Mouse (Mus musculus) frontal cortex, postnatal 14 days (tissue): ENCODE results near the gene Stac2.

Source experiments
- DNase-seq, 2 experiments: peaks; one replicate each; pipeline ENCODE4 v3.0.0; 2022; ENCODE audit warnings: low spot score in 2 of 2

Gene Stac2

DNA sequence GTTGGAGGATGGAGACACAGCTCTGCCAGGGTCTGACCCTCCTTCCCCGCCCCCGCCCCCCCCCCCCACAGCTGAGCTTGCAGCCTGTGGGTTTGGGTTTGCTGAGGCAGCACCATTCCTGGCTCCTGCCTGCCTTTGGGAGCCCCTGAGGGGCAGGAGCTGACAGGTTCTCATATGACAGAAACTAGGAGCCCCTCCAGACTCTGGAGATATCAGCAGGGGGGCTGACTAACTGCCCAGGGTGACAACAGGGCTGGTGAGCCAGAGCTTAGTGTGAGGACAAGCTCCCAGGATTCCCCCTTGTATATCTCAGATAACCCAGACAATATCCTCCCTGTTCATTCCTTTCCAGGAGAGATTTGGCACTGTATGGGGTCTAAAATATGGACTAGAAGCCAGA, 2.3 kb downstream of the Stac2 start:
- DNase-seq, result no peak

DNA sequence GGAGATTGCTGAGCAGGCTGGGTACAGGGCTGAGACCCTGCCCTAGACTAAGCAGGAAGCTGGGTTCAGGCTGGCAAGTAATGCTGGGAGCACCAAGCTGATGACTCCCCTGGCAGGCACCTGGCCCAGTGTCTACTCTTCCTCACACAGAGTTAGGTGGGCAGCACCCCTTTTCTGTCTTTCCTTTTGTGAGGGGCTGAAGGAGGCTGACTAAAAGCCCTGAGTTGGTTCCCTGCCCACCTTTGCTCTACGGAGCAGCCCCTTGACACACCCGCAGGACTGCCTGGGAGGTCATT, 2.8 kb downstream of the Stac2 start:
- DNase-seq, result no peak

DNA sequence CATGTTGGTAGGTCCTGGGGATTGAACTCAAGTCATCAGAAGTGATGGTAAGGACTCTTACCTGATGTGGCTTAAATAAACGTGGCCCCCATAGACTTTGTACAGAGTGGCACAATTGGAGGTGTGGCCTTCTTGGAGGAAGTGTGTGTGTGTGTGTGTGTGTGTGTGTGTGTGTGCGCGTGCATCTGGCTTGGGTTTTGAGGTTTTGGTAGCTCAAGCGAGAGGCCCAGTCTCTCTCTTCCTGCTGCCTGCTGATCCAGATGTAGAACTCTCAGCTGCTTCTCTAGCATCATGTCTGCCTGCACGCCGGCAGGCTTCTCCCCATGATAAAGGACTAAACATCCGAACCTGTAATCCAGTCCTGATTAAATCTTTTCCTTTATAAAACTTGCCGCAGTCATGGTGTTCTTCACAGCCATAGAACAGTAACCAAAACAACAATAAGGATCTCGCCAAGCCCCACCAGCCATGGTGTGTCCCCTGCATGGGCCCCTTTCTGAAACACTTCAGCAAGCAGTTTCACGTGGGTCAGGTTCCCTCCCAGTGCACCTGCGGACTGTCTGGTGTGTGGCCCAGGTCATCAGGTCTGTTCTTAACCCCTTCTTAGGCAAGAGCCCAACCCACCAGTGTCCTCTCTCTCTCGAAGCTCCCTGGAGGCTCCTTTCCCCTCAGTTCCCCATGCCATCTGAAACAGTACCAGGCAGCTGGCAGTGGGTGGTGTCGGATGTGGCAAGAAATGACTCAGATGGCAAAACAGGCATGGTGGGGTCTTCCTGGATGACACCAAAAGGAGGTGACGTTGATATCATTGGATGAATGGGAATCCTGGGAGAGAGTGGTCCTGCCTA, 3.4 kb downstream of the Stac2 start:
- DNase-seq, result no peak

DNA sequence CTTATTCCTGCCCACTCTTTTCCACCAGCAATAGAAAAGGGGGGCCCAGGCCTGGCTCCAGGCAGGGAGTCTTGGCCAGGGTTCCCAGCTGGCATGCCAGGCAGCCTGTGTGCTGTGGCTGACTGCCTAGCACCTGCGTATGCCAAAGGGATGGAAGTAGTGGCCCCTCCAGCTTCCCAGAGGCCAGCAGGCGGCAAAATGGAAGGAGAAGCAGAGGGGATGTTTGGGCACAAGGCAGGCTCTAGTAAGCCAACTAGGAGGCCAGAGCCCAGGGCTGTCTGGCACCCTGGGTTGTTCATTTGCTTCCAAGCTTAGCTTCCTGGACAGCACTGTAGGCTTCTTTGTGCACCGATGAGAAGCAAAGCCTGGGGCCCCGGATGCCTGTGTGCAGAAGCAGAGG, 5.5 kb downstream of the Stac2 start:
- DNase-seq, result no peak

DNA sequence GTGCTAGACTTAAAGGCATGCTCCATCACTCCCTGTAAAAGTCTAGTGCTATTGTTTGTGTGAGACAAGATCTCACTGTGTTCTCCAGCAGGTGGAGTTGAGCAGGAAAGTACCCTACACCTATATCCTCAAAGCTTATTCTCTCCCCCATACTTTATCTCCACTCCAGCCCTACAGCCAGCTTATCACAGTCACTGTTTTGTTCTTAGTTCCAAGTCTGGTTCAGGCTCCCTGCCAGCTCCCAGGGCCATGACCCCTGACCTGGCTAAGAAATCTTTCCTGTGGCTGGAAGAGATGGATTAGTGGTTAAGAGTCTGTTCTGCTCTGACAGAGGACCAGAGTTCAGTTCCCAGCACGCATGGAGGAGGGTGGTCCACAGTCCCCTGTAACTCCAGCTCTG, 6.8 kb downstream of the Stac2 start:
- no peak for DNase-seq

DNA sequence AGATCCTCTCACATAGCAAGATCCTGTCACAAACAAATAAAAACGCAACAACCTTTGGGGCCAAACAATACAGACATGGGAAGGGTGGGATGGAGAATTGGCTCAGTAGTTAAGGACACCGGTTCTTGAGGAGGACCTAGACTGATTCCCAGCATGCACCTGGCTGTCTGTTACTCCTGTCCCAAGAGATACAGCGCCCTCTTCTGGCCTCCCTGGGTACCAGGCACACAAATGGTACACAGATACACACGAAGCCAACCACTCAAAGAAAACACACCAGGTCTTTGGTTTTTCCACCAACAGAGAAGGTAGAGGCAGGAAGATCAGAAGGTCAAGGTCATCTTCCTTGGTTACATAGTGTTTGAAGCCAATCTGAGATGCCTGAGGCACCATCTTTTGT, 7.7 kb downstream of the Stac2 start:
- DNase-seq, result no peak

DNA sequence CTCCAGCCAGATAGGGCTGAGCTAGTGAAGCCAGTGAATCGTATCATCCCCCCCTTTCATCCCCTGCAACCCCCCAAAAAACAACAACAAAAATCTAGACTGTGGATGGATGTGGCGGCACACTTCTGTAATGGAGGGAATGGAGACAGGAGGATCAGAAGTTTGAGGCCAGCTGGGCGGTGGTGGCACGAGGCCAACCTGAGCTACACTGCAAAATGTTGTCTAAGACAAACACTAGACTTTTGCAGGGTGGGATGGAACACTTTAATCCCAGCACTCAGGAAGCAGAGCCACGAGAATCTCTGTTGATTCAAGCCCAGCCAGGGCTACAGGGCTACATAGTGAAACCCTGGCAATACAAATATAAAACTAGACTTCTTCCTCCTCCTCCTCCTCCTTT, 9.2 kb downstream of the Stac2 start:
- DNase-seq, result no peak

DNA sequence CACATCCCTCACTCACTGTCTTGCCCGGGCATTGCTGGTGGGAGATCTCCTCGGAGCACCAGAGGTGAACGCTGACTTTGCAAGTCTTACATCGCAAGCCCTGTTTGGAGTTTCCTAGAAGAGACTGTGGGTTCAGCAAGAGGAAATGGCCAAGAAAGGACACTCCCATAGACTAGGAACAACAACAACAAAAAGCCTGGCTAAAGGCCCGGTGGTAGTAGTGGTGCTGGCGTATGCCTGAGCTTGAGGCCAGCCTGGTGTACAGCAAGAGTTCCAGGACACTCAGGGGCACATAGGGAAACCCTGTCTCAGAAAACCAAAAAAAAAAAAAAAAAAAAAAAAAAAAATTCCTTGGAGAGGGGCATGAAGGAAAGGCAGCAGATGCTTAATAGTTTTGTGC, 10.5 kb downstream of the Stac2 start:
- DNase-seq, result no peak

DNA sequence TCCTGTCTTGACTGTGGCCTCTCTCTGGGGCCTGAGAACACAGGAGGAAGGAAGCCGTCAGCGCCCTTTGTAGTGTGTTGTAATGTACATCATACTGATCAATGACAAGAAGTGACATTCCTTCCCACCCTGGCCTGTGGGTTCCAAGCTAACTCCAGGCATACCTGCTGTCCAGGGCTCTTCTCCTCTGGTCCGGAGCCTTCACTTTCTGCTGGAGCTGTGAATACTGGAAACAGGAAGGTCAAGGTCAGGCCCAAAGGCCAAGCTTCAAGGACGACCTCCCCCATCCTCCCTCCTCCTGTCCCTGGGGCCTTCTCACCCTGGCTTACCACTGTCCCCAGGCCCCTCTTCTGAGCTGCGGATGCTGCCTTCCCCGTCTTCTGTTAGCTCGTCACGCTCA, 12.3 kb downstream of the Stac2 start:
- DNase-seq, result no peak

DNA sequence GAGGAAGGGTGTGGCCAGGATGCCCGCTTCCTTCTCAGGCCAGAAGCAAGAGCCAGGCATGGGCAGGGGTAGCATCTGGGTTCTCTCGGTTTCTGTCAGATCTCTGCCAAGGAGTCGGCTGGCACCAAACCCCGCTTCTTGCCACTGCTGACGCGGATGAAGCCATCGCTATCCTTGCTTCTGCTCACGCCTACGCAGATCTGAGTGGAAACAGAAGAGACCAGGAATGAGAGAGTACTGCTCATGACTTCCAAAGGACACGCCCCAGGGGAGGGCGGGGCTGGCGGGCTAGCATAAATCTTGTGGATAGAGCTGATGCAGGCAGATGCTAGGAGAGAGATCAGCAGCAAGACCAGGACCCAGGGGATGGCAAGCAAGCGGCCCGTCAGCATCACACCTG, 15.4 kb downstream of the Stac2 start:
- no peak for DNase-seq

DNA sequence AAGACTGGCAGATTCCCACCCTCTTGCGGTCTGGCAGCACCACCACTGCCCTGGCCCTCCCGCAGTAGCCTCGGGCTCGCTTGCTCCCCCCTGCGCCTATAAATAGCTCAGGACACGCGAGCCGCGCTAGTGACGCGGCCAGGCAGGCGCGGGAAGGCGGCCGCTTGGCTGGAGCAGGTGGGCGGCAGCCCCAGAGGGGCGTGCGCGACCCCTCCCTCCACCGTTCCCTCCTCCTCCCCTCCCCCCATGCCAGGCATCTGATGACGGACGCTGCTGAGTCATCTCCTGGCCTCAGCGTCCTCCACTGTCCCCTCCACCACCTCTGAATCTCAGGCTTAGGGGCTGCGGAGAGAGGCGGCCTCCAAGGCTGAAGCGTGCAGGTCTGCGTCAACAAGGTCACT, 17.3 kb downstream of the Stac2 start:
- no peak for DNase-seq

DNA sequence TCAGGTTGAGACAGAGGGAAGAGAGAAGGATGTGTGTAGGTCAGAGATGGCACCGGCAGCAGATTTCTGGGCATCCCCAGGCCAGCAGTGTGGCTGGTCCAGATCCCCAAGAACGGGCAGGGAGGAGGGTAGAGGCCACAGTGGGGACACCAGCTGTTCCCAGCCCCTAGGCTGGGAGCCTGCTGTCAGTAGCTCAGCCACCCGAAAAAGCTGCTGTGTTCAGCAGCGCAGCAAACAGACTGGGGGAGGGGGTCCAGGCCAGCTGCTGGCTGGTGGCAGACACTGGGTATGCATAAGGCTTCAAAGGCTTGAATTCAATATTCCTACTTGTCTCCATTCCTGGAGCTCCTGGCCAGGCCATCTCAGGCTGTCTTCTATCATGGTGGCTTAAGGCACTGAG, 18.4 kb downstream of the Stac2 start:
- DNase-seq, result no peak

DNA sequence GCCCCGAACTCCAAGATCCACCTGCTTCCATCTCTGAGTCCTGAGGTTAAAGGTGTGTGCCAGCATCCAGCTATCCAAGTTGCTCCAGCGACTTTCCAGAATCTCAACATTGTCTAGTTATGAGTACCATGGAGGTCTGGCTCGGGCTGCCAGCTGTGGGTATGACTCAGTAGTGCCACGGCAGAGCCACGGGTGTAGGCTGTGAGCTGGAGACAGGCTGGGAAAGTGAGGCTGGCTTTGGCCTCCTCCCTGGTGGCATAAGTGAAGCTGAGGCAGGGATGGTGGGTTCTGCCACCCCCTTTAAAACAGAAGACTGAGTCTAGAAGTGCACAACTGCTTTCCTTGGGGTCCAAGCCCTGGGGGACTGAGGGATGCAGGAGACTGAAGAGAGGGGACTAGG, 19.2 kb downstream of the Stac2 start:
- DNase-seq, result no peak

DNA sequence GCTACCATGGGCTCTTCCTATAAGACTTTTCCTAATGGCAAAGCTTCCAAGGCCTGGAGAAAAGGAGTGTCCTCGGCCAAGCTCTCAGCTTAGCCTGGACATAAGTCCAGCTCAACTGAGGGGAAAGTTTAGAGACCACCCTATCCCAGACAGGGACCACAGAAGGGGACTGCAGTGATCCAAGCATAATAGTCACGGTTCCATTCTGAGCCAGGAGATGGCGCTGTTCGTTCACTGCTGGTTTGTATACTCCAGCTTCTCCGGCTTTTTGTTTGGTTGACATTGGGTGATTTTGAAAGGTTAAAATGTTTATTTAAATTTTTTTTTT, 21.9 kb downstream of the Stac2 start:
- DNase-seq, result peak in 1 of 2 experiments; percentile 78

DNA sequence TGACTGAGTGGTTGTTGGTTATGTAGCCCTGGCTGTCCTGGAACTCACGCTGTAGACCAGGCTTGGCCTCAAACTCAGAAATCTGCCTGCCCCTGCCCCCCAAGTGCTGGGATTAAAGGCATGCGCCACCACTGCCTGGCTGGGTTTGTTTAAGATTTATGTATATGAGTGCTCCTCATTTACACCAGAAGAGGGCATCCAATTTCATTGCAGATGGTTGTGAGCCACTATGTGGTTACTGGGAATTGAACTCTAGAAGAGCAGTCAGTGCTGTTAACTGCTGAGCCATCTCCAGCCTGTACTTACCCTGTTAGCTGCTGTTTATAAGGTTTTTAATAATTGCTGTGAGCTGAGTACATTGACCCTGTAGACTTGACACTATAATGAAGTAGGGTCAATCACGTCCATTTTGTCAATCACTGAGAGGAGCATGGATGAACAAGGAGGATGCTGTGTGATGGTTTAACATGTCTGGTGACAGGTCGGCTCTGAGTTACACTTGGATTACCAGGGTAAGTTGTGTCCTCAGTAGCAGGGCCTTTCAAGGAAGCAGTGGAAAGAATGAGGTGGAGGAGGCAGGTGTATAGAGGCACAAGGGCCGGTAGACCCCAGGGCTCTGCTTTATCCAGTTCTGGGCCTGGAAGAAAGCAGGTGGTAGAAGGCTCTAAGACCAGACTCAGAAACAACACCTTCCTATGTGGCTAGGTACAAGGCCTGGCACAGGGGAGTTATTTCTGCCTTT, 22.4 kb downstream of the Stac2 start:
- DNase-seq, result no peak

DNA sequence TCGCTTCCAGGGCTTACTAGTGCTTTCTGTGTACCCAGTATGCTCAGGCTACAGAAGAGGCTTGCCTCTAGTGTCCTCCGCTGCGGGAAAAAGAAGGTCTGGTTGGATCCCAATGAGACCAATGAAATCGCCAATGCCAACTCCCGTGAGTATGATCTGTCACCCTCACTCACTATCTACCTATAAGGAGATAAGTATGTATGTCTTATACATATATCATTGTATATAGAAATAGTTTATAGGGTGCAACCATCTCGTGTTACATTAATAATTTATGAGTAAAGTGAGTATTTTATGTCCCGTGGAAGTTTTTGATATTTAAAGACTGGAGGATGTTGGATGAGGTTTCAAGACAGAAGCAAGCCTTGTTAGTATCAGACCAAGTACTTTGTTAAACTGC, 25.5 kb downstream of the Stac2 start:
- DNase-seq, result no peak

DNA sequence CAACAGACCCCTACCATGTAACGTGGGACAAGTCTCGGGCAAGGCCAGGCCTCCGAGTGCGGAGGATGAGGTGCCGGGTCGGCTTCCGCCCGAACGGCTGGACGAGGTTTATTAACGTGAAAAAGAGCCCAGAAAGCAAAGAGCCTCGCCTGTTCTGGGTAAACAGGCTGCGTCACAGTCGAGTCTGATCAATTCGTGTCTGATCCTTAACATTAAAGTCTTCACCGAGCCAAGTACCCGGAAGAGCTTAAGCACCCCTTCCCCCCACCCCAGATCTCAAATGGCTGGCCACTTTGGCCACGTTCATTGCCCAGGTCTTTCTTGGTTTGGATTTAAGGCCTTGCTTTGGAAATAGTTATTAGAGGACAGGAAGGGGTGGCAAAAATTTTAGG, 26.0 kb downstream of the Stac2 start:
- no peak for DNase-seq

DNA sequence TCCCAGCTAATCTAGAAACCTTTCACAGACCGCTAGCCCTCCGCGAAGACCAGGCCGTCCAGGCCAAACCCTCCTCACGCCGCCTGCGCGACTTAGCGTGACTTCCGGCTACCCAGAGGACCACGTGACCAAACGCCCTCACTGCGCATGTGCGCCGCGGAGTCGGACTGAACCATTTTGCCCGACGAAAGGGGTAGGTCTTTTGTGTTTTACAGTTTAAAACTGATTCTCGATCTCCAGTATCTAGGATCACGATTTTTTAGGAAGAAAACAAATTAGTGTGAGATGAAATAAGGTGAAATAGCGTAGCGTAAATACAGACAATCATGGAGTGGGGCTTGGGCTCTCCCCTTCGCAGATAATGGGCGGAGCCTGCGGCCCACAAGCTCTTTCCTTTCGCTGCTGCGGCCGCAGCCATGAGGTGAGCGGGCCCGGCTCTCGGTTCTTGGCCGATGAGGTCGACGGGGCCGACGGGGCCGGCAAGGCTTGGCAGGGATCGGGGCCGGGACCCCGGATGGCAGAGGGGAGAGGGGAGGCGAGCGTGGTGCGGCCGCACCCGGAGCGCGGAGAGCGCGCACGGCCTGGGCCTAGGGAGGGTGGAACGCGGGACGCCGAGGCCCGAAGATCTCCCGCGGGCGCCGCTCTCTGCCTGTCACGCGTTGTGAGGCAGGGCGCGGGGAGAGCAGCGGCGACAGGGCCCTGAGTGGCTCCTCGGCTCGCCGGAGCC, 26.5 kb downstream of the Stac2 start, which contains the start of gene Rpl19:
TSS of gene Rpl19 (plus strand) at position 141 of the 727 bp plus-strand sequence.
- DNase-seq, result peak; percentile 85 to 92

DNA sequence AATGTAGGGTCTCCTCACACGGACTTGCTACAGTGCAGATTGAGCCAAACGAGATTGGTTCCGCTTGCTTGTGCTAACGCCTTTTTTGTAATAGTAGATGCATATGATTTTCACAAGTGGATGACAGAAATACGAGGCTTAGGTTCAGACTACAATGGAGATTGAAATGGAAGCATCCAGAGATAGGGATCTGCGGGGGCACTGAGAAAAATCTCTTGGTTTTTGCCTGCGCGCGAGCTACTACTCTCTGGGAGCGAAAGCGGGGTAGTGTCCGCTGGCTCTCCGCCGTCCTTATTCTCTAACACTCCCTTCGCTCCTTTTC, 27.1 kb downstream of the Stac2 start:
- no peak for DNase-seq

DNA sequence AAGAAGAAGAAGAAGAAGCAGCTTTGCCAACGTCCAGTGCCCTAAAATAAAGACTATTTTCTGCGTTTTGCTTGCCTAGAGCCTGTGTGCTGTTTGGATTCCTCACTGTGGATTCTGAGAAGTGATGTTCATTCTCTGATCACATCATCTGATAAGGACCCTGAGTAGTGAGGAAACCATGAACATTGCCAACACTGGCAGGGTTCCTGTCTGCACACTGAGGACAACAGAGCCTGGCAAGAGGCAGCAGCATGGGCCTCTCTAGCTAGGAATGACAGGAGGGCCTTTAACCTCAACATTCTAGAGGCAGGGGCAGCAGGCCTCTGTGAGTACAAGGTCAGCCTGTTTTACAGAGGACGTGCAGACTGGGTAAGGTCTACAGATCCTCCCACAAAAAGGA, 28.7 kb downstream of the Stac2 start:
- DNase-seq, result no peak

DNA sequence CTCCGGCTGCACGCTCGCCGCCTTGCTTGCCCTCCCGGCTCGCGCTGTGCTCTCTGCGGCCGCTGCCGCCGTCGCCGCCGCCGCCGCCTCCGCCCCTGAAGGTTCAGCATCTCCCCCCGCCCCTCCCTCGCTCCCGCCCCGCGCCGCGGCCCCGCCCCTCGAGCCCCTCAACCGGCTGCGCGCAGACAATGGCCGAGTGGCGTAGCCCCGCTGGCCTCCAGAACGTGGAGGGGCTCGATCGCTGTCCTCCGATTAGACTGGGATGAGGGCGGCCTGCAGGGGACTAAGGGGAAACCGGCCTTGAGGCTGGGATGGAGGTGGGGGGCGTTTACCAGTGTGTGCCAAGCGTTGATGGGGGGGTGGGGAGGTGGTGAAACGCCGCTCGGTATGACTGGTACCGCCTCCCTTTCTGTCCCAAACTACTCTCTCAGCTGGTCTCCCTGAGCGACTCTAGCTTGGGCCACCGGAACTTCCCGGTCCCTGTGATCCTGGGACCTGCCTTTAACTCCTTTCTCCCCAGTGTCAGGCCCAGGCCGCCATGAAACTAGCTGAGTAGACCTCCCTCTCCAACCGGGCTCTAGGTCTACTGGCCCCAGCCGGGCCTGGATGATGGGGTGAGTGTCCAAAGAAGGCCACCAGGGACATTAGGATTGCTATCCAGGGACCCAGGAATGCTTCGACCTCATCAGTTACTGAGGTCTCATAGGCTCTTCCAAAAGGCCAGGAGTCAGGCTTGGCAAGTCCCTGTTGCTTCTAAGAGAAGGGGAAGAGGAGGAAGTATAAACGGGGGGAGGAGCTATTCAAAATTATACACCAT, 30.5 kb downstream of the Stac2 start, which contains the start of gene Cacnb1:
TSS of gene Cacnb1 (minus strand) at position 480 of the 817 bp plus-strand sequence.
- no peak for DNase-seq

DNA sequence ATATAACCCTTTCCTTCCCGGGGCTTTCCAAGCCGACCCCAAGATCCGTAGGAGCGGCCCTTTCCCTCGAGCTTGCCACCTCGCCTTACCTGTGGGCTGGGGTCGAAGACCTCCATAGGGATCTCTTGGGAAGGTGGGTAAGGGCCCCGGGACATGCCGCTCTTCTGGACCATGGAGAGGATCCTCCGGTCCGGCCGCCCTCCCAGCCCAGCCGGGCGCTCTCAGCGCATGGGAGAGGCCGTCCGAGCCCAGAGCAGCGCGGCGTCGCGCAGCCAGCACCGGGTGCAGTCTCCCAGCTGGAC, 31.1 kb downstream of the Stac2 start:
- no peak for DNase-seq
